Mouse (Mus musculus): ENCODE data around the gene Gm9999.

GRCm38 (mm10) chr7:46986646-46987045, 3.3 kb downstream of the Gm9999 start:
- TF ChIP-seq CTCF (IDR thresholded peaks at IDR 0.05; ENCODE audit: control insufficient read depth, insufficient read depth, low read length) (no peak), POLR2A (IDR thresholded peaks at IDR 0.05; ENCODE audit: borderline replicate concordance, control insufficient read depth, low read depth, low read length) (no peak)

All from bone marrow, adult 2 months (tissue).